Mouse (Mus musculus) left cerebral cortex, postnatal 4 days (tissue): ENCODE measurements around the gene Olfr1359. TPM values are rescaled to one million over a fixed set of nuclear protein-coding genes. Genes with fewer than 3 reads are reported as not detected.
A peak's percentile ranks its signal among the peaks of the same experiment; 100 is the strongest.
"Not testable (repeated sequence)": the region's sequence is repeated elsewhere in the genome, so short reads cannot be mapped to it uniquely, and the experiment has no call there.

ENCODE experiments used
- DNase-seq: peaks from one replicate; pipeline ENCODE4 v3.0.0-alpha.2; 2022
- intact Hi-C: fragments of 180-260 bp; cut with DNase I; formaldehyde crosslinking; loops from one replicate; pipeline ENCODE4 v1.15.1; 2025
- total RNA-seq, 2 experiments: library from RNA; stranded (reverse); gene quantifications; 2 replicates each; pipeline ENCODE4 v1.2.3; 2021

Olfr1359 gene
- total RNA-seq, 2 experiments from 2014 or later: not detected

DNA sequence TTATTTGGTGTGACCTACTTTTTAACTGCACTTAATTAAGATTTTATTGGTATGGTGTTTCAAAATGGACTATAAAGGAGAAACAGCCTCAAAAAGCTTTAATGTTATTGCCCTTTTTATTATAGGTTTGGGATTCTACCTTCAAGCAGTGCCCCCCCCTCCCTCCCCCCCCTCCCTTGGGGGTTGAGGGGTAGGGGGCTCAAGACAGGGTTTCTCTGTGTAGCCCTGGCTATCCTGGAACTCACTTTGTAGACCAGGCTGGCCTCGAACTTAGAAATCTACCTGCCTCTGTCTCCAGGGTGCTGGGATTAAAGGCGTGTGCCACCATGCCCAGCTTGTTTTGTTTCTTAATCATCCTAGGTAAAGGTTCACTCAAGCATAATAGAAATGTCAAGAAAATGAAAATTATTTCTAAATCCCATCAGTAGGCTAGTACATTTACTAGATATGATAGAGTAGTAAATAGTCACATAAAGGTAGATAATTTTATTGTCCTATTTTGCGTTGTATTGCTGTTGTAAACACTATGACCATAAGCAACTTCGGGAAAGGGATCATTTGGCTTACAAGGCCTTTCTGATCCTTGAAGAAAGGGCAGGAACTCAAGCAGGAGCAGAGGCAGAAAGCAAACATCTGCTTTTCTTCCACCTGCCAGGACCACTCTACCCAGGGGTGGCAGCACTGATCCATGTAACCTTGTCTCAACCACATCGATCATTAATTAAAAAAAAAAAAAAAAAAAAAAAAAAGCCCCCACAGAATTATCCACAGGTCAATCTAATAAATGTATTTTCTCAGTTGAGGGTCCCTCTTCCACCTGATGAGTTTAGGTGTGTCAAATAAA is 25.3 kb downstream of the Olfr1359 start:
- intact Hi-C loops: no loop called here
- no peak for DNase-seq

DNA sequence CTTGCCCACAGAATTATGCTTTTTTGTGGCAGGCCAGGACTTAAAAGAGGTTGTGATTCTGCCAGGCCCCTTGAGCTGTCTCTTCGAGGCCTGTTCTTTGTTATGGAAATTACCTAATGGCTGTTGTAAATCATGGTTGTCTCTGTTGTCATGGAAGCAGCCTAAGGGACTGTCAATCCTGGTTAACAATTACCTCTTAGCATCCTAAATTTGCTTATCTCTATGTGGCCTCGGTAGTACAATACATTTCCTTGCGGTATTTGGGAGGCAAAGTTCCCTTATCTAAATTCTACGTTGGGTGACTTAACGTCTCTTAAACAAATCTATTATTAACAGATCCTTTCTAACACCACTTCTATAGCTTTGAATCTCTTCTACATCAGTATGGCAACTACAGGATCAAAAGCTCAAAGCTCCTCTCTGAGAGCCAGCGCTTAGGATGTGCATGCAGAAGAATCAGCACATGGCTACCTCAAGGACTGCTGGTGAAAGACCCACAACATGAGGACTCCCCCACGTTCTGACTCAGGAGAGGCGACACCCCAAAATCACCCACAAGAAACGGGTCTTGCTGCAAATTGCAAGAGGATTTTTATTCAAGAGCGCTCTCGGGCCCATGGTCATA is 30.1 kb downstream of the Olfr1359 start:
- intact Hi-C loops: no loop called here
- DNase-seq: no peak

DNA sequence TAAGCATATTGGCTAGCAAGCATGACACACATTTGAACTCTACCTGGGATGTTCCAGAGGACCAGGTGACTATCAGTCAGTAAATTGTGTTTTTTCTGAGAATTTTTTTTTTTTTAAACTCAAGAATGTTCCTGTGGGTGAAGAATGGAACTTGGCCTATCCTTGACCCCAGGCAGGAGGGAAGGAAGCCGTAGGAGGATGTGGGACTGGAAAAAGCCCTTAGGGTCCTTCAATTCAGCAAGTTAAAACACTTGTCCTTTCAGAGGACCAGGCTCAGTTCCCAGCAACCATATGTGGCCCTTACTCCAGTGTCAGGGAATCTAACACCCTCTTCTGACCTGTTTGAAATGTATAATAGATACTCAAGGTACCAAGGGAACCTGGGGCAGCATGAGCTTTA is 31.6 kb downstream of the Olfr1359 start:
- intact Hi-C loops: no loop called here
- no peak for DNase-seq

DNA sequence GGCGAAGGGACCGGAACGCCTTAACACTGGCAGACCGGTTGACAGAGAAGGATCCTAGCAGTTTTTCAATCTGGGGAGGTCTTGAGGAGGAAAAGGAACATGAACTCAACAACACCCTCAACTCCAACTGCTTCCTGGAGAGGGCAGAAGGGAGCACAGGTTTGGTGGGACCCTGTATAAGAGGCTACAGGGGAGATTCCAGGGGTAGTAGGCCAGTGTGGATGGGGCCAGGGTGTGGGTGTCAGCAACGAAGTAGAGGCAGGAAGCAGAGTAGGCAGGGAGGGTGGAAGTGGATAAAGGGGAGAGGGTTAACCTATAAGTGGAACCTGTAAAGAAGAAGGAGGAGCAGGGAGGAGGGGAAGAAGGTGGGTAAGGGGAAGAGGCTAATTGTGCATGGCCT is 35.6 kb downstream of the Olfr1359 start:
- intact Hi-C loops: loop anchor here (10.0 kb wide), 1 partner anchor 301 kb away; the partner anchor contains the start of genes Hist1h2ah and Hist1h2bk
- DNase-seq: no peak

DNA sequence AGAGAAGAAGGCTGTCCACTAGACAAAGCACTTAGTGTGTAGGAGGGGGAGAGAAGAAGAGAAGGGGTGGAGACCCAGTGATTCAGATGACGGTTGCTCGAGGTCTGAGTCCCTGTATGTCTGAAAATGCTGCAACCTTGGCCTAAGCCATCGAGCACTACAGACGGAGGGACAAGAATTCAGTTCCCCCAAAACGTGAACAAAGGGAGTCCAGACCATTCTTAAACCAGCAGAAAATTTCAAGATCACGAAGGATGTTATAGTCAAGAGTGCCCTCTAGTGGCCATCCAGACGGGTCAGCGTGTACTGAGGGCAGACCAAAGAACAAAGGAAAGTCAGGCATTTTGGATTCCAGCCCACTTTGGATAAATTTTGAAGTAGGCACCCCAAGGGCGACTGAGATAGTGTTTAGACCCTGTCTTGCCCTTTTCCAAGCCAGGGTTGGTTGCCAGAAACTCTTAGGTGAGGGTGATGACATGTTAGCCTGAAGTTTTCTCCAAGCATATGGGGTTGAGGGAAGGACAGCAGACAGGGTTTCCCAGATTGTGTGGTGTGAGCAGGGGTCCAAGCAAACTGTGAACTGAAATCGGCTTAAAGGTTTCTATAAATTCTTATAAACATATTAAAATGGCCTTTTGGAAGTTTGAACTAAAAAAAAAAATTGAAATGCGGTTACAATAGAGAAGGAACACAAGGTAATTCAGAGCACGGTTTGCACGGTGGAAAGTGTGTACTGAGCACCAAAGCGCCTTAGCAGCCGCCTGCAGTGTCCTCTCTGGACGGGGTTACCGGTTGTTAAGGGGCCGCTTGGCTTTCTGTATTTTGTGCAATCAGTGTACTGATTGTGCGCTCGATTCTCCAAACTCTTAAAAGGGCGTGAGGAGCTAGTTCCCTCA is 36.3 kb downstream of the Olfr1359 start:
- intact Hi-C loops: loop anchor here (10.0 kb wide), 1 partner anchor 301 kb away; the partner anchor contains the start of genes Hist1h2ah and Hist1h2bk
- DNase-seq: peak; percentile 79

DNA sequence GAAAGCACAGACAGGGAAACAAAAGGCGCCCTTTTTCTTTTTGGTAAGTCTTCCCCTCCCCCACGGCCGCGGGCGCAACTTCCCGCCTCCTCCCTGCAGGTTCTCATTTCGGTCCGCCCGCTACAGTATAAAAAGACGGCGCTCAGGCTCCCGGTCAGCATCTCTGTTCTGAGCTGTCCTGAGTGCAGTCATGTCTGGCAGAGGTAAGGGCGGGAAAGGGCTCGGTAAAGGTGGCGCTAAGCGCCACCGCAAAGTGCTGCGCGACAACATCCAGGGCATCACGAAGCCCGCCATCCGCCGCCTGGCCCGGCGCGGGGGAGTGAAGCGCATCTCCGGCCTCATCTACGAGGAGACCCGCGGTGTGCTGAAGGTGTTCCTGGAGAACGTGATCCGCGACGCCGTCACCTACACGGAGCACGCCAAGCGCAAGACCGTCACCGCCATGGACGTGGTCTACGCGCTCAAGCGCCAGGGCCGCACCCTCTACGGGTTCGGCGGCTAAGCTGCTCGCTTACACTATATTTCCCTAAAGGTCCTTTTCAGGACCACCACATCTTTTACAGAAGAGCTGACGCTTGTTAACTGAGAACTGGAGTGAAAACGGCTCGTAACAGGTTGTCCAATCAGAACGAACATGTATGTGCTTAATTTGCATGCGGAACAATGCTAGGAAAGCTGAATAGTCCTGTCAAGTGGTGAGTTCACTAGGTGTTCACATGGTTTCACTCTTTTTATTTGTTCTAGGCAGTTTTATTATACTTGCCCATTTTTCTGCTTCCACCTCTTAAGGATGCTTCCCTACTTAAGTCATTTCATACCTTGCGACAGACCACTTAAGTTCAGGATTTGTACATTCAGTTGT is 37.2 kb downstream of the Olfr1359 start, which contains the start of gene Hist1h4j:
Hist1h4j (plus strand) TSS at position 159 of the 862 bp plus-strand sequence.
- intact Hi-C loops: loop anchor here (10.0 kb wide), 1 partner anchor 300 kb away; the partner anchor contains the start of genes Hist1h2ah and Hist1h2bk

DNA sequence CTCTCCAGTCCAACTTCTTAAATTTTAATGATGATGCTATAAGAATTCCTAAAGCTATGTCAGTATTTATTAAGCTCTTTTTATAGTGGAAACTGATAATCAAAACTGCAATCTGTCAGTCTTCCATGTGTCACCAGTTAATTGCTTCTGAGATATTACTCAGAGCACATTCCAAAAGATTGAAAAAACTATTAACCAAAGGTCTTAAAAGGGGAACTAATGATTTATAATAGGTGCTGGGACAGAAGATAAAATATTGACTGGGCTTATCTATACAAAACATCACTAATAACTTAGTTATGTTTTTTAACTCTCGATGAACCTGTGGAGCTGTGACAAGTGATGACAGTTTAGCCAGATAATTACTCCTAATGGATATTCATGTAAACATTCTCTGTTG is 47.1 kb downstream of the Olfr1359 start:
- intact Hi-C loops: no loop called here
- DNase-seq: no peak

More for the DNA sequence above, 37.2 kb downstream of the Olfr1359 start, which contains the start of gene Hist1h4j:
- DNase-seq: peak; percentile 90

DNA sequence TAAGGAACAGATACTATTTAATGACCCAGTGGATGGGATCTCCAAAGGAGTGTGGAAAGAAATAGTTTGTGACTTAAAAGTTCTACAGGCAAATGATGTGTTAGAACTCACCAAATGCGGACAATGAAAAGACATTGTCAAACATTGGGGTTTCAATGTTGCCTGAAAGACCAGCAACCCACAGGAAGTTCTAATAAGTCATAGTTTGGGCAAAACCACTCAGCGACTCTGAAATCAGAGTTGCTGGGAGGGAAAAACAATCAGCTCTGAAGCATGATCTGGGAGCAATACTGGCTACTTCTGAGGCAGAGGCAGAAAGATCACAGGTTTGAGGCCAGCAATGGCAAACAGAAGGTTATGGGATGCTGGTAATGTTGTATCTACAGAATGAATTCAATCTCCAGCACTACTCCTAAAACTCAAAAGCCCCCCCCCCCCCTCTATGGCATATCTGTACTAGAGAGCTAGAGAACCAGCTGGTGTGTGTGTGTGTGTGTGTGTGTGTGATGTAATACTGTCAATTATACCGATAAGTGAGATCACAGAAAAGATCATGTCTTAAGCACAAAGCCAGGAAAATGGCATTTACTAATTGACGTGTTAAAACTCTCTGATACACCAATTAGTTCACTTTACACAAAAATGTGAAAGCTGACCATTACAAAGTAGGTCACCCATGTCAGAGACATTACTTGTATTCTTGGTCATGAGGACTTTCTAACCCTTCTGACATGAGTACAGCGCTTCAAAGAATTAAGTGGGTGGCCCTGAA is 51.7 kb downstream of the Olfr1359 start:
- intact Hi-C loops: no loop called here

DNA sequence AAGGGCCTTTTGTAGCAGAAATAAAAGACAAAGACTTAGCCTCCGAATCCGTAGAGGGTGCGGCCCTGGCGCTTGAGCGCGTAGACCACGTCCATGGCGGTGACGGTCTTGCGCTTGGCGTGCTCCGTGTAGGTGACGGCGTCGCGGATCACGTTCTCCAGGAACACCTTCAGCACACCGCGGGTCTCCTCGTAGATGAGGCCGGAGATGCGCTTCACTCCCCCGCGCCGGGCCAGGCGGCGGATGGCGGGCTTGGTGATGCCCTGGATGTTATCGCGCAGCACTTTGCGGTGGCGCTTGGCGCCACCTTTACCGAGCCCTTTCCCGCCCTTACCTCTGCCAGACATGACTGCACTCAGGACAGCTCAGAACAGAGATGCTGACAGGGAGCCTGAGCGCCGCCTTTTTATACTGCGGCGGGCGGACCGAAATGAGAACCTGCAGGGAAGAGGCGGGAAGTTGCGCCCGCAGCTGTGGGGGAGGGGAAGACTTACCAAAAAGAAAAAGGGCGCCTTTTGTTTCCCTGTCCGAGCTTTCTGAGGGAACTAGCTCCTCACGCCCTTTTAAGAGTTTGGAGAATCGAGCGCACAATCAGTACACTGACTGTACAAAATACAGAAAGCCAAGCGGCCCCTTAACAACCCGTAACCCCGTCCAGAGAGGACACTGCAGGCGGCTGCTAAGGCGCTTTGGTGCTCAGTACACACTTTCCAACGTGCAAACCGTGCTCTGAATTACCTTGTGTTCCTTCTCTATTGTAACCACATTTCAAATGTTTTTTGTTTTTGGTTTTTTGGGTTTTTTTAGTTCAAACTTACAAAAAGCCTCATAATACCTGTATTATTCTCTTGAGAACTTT is 52.5 kb downstream of the Olfr1359 start, which contains the start of gene Hist1h4k:
Hist1h4k (minus strand) TSS at position 347 of the 859 bp plus-strand sequence.
- DNase-seq: peak; percentile 97
- intact Hi-C loops: not testable (repeated sequence)

More for the DNA sequence above, 51.7 kb downstream of the Olfr1359 start:
- no peak for DNase-seq

DNA sequence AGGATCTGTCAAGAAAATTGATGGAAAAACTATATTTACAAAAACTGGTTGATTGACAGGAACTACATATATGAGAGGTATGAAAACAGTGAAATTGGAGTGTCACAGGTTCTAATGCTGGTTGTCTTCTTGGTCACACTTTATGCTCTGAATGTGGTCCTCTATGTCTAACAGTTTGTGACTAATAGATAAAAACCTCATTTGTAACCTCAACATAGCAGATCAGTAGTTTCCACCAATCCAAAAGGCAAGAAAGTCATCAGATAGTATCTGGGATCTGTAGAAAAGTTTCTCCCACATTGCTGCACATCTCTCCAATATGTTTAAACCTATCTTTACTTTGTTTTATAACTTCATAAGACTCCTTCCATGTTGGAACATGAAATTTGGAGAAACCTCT is 53.5 kb downstream of the Olfr1359 start:
- intact Hi-C loops: no loop called here
- DNase-seq: no peak

DNA sequence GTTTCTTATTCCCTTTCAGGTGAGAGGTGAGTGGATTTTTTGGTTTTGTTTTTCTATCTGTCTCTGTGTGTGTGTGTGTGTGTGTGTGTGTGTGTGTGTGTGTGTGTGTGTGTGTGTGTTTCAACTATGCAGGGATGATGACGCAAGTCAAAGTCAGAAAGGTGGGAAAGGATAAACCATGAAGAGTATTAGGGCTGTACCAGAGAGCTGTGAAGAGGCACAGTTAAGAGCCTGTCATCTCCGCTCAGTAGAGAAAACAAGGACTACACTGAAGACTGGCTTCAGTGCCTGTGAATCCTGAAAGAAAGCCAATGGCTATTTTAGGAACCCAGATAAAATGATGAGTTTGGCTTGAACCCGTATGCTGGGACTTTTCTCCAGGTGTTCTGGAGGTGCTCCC is 53.9 kb downstream of the Olfr1359 start:
- no peak for DNase-seq
- intact Hi-C loops: no loop called here

DNA sequence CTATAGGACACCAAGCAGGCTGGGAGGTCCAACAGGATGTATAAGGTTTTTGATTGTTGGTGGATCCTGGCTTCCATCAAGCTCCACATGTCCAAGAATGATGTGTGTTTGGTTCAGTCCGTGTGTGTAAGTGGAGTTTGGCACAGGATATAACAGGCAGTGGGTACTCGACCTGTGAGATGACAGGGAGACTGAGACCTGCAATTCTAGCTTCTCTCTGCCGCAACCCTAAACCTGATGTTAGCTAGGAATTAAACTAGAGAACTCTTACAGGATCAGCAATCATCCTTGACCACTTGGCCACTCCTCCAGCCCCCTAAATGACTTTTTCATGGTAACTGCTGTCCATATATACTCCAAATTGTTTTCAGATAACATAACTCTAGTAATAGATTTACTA is 54.4 kb downstream of the Olfr1359 start:
- intact Hi-C loops: no loop called here
- no peak for DNase-seq

DNA sequence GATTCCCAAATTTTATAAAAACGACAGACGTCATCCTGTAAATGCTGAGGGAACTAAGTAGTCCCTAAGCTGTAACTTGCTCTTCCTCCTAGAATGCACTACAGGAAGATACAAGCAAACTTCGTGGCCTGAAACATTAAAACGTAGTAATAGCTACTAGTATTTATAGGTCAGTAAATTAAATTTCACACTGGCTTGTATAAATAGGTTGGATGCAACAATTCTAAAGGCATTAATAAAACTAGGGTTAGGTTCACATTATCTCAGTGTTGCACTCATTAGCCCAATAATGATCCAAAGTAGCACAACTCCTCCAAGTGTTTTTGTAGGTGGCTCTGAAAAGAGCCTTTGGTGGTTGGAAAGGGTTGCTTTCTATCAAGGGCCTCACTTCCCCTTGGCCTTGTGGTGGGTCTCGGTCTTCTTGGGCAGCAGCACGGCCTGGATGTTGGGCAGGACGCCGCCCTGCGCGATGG is 55.2 kb downstream of the Olfr1359 start:
- intact Hi-C loops: no loop called here

DNA sequence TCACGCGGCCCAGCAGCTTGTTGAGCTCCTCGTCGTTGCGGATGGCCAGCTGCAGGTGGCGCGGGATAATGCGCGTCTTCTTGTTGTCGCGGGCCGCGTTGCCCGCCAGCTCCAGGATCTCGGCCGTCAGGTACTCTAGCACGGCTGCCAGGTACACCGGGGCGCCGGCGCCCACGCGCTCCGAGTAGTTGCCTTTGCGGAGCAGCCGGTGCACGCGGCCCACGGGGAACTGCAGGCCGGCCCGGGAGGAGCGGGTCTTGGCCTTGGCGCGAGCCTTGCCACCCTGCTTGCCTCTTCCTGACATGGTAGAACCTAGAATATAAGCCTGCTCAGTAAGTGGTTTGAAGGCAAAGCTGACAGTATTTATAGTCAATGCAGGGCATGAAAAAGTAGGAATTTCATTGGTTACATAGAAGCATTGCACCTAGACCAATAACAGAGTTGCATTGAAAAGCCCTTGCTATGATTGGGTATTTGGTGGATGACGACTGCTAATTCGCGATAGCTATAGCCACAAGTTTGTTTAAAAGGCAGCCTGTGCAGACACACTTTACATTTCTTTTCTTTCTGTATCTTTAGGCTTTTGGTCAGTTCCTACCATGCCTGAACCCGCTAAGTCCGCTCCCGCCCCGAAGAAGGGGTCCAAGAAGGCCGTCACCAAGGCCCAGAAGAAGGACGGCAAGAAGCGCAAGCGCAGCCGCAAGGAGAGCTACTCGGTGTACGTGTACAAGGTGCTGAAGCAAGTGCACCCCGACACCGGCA is 55.8 kb downstream of the Olfr1359 start, which contains the start of the genes Hist1h2ak and Hist1h2bn:
Hist1h2ak (minus strand) TSS at position 304 of the 762 bp plus-strand sequence.
Hist1h2bn (plus strand) TSS at position 600 of the 762 bp plus-strand sequence.
- intact Hi-C loops: not testable (repeated sequence)
- peak; percentile 45 for DNase-seq

More for the DNA sequence above, 55.2 kb downstream of the Olfr1359 start:
- DNase-seq: no peak

DNA sequence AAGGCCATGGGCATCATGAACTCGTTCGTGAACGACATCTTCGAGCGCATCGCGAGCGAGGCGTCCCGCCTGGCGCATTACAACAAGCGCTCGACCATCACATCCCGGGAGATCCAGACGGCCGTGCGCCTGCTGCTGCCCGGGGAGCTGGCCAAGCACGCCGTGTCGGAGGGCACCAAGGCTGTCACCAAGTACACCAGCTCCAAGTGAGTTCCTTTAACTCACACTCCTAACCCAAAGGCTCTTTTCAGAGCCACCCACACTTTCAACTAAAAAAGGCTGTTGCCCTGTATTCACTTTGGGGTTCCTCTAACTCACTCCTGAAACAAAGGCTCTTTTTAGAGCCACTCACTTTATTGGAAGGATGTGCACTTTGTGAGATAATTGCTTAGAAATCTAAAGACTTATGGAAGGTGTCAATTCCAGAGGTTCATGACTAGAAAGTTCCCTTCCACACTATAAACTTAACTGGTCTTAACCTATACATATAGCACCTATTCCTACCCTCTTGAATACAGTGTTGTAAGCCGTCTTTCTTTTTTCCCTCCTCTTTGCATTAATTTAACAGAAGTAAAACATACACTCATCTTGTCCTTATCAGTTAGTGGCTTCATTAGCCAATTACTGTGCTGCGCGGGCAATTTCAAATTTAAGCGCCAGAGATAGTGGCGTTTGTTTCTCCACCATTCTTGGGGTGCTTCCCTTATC is 56.5 kb downstream of the Olfr1359 start:
- intact Hi-C loops: not testable (repeated sequence)
- DNase-seq: peak; percentile 29

DNA sequence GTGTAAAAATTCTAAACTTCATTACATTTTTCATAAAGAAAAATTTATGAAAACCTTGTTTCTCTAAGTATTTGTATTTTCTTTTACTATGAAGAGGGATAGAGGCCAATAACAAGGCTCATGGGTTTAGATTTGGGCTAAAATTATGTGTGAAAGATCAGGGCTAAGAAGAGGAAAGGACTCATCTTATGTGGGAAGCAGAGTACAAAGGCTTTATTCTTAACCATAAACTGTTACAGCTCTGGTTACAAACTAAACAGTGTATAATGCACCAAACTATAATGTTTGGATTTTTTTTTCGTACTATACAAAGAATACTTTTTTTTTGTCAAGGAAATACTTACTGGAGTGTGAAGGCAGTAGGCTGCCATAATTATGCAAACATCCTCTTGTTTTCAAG is 57.8 kb downstream of the Olfr1359 start:
- intact Hi-C loops: no loop called here
- no peak for DNase-seq
